Mouse (Mus musculus) midbrain, embryonic 11.5 days (tissue): ENCODE results near the gene Unk. TPM values are rescaled to one million over a fixed set of nuclear protein-coding genes. Genes with fewer than 3 reads are reported as not detected.

Source experiments
- ATAC-seq: fragments of 200-750 bp; cut with Nextera tagmentation; 2 replicates; pipeline ENCODE4 v1.8.0; 2017; ENCODE audit warnings: moderate TSS enrichment, moderate library complexity; ENCODE audit not compliant: low FRiP score
- DNase-seq: peaks from one replicate; pipeline ENCODE4 v3.0.0; 2015; ENCODE audit warnings: low spot score; ENCODE audit errors: missing footprints
- H3K27ac ChIP-seq: fragments of 300-500 bp; sonication (generic); 2 replicates; pipeline ENCODE4 v1.5.1; 2014; ENCODE audit warnings: low read depth, low read length
- H3K27me3 ChIP-seq: fragments of 300-500 bp; sonication (generic); 2 replicates; pipeline ENCODE4 v1.6.1; 2014; ENCODE audit warnings: mild to moderate bottlenecking, low read length, moderate library complexity, mixed read lengths; ENCODE audit not compliant: control insufficient read depth, insufficient read depth
- H3K36me3 ChIP-seq: fragments of 300-500 bp; sonication (generic); 2 replicates; pipeline ENCODE4 v1.6.1; 2014; ENCODE audit warnings: mild to moderate bottlenecking, low read length, moderate library complexity, mixed read lengths; ENCODE audit not compliant: control insufficient read depth, insufficient read depth
- H3K4me1 ChIP-seq: fragments of 300-500 bp; sonication (generic); 2 replicates; pipeline ENCODE4 v1.6.1; 2014; ENCODE audit warnings: low read length; ENCODE audit not compliant: control insufficient read depth, insufficient read depth
- H3K4me2 ChIP-seq: fragments of 300-500 bp; sonication (generic); 2 replicates; pipeline ENCODE4 v1.6.1; 2014; ENCODE audit warnings: mild to moderate bottlenecking, moderate library complexity
- H3K4me3 ChIP-seq: fragments of 300-500 bp; sonication (generic); 2 replicates; pipeline ENCODE4 v1.5.1; 2014; ENCODE audit warnings: low read depth, low read length
- H3K9ac ChIP-seq: fragments of 300-500 bp; sonication (generic); 2 replicates; pipeline ENCODE4 v1.6.1; 2014; ENCODE audit warnings: low read length
- H3K9me3 ChIP-seq: fragments of 300-500 bp; sonication (generic); 2 replicates; pipeline ENCODE4 v1.6.1; 2016; ENCODE audit warnings: low read length; ENCODE audit not compliant: control insufficient read depth
- WGBS: fragments of 180-500 bp; shearing (Covaris S2); extraction: QIAGEN DNeasy Blood & Tissue Kit; methylation state at CpG from one replicate; pipeline ENCODE4 v1.1.7; 2014; 5-methylcytosine and 5-hydroxymethylcytosine counted together
- polyA plus RNA-seq: library from polyadenylated mRNA; unstranded; fragments of >200 nt; fragmentation: Nextera tagmentation; extraction: Ambion mirVana; gene quantifications from 2 replicates; pipeline ENCODE4 v1.2.1, GENCODE M21; 2014

Unk gene
- polyA plus RNA-seq: 23.4 and 24.1 TPM in 2 replicates

DNA sequence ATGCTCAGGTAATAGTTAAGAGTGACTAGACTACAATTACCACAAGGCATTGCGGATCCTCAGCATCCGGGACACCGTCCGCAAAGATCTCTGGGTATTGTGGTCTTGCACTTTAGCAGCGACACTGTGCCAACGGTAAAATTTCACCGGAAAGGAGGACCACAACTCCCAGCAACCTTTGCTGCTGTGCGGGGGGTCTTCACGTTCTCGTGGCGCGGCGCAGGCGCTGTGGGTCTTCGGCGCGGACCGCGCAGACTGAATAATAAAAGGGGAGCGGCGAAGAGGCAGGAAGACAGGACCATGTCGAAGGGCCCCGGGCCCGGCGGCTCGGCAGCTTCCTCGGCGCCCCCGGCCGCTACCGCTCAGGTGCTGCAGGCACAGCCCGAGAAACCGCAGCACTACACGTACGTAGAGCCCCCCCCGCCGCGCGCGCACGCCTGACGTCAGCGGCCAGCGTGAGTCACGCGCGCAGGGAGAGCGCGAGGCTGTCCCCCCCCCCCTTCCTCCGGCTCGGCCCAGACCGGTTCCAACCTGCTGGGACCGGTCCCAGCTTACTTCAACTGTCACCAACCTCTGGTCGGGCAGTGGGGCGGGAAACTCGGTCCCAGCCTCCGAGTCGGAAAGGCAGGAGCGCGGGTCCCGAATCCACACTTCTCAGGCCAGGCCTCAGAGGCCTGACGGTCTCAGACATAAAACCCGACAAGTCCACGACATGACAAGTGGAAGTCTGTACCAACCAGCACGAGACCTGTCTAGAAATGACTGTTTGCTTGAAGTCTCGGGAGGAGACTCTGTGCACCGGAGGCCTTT lies at the start of gene Unk:
Gene Unk, plus strand, starts transcription at position 235 of the 810 bp plus-strand sequence.
- WGBS: under 1% methylated on average over 65 of the region's 67 CpGs
- ATAC-seq (peak; percentile 94), DNase-seq (peak; percentile 100)
- Histone ChIP-seq H3K9me3 (no peaks in the 10 kb centered on the region), H3K9ac (peak within 1 kb of the TSS; percentile 95), H3K27ac (peak within 1 kb of the TSS; percentile 95), H3K4me3 (peak within 1 kb of the TSS; percentile 79), H3K4me2 (peak within 1 kb of the TSS; percentile 97), H3K36me3 (0 out of 2 replicates have a peak, but pooled peaks cover 2% of the 10 kb centered on the region), H3K4me1 (peaks cover 8% of the 10 kb centered on the region), H3K27me3 (no peaks in the 10 kb centered on the region)

DNA sequence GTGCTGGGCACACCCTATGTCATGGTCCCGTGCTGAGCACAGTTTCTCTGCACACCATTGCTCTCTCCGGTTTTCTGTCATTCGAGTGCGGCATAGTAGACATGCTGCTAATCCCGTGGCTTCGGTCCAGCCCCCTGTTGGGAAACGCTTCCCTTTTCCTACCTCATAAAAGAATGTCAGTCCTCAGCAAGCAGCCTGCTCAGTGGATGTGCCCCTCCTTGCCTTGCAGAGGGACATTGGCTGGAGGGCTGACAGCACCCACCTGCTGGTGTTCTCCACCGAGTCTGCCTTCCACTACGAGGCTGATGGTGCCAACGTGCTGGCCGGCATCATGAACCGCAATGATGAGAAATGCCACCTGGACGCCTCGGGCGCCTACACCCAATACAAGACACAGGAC lies 47.6 kb upstream of the Unk start:
- H3K27me3 ChIP-seq: no peaks in the 10 kb centered on the region
- H3K4me2 ChIP-seq: no peak overlapping the region
- ATAC-seq (no peak), DNase-seq (no peak)
- no peak overlapping the region for H3K27ac ChIP-seq
- H3K4me1 ChIP-seq: no peaks in the 10 kb centered on the region
- H3K4me3 ChIP-seq: no peak overlapping the region
- no peaks in the 10 kb centered on the region for H3K36me3 ChIP-seq
- no peaks in the 10 kb centered on the region for H3K9me3 ChIP-seq
- no peak overlapping the region for H3K9ac ChIP-seq
- 90% methylated on average over 15 of the region's 15 CpGs for WGBS

GRCm38 (mm10) chr11:115983291-115983690 lies 46.8 kb upstream of the Unk start:
- no peaks in the 10 kb centered on the region for H3K9me3 ChIP-seq
- no peak overlapping the region for H3K4me3 ChIP-seq
- no peaks in the 10 kb centered on the region for H3K4me1 ChIP-seq
- H3K36me3 ChIP-seq: no peaks in the 10 kb centered on the region
- no peaks in the 10 kb centered on the region for H3K27me3 ChIP-seq
- no peak overlapping the region for H3K4me2 ChIP-seq
- H3K9ac ChIP-seq: no peak overlapping the region
- no peak overlapping the region for H3K27ac ChIP-seq
- WGBS: 89% methylated on average over 8 of the region's 8 CpGs
- DNase-seq (no peak), ATAC-seq (no peak)

DNA sequence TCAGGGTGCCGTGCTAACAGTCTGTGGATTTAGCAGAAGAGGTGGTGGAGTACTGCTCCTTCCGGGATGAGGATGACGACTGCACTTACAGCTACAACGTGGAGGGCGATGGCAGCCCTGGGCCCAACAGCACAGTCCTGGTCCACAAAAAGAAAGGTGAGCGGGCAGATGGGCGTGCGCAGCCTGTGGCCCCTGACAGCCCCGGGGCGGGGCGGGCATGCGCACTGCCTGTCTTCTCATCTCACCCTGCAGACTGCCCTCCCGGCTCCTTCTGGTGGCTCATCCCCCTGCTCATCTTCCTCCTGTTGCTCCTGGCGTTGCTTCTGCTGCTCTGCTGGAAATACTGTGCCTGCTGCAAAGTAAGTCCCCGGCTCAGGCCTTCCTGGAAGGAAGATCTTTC lies 40.4 kb upstream of the Unk start:
- H3K4me3 ChIP-seq: no peak overlapping the region
- 30% methylated on average over 15 of the region's 15 CpGs for WGBS
- H3K4me2 ChIP-seq: 0 out of 2 replicates have a peak overlapping the region, but pooled peaks have one; percentile 6
- H3K9ac ChIP-seq: no peak overlapping the region
- no peak overlapping the region for H3K27ac ChIP-seq
- no peaks in the 10 kb centered on the region for H3K27me3 ChIP-seq
- H3K4me1 ChIP-seq: no peaks in the 10 kb centered on the region
- ATAC-seq (no peak), DNase-seq (no peak)
- no peaks in the 10 kb centered on the region for H3K36me3 ChIP-seq
- no peaks in the 10 kb centered on the region for H3K9me3 ChIP-seq

DNA sequence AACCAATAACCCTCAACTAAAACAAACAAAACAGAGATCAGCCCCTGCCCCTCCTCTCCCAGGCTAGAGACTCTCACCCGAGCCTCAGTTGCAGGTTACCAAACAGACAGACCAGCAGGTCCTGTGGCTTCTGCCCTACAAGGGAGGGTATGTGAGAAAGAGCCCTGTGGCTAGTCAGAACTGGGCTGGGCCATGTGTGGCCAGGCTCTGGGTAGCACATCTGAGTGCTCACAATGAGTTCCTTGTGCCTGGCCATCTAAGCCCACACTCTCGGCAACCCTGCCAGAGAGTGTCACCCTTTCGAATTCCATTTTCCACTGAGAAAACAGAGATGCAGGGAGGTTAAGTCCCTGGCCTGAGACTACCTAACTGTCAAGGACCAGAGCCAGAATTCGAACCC lies 38.0 kb upstream of the Unk start:
- 68% methylated on average over 4 of the region's 4 CpGs for WGBS
- ATAC-seq (no peak), DNase-seq (no peak)
- H3K27me3 ChIP-seq: no peaks in the 10 kb centered on the region
- no peak overlapping the region for H3K4me2 ChIP-seq
- H3K4me1 ChIP-seq: no peaks in the 10 kb centered on the region
- H3K4me3 ChIP-seq: no peak overlapping the region
- H3K9me3 ChIP-seq: no peaks in the 10 kb centered on the region
- H3K9ac ChIP-seq: no peak overlapping the region
- H3K27ac ChIP-seq: no peak overlapping the region
- no peaks in the 10 kb centered on the region for H3K36me3 ChIP-seq

- Histone ChIP-seq H3K36me3 (no peaks in the 10 kb centered on the region), H3K4me2 (no peak overlapping the region), H3K27ac (no peak overlapping the region), H3K9me3 (no peaks in the 10 kb centered on the region), H3K4me1 (no peaks in the 10 kb centered on the region; the same call in 1 of the 2 replicates), H3K4me3 (no peak overlapping the region), H3K27me3 (no peaks in the 10 kb centered on the region), H3K9ac (no peak overlapping the region)
- no peak for DNase-seq
- no peak for ATAC-seq
- 95% methylated on average over 3 of the region's 3 CpGs for WGBS
Observed at GRCm38 (mm10) chr11:115995256-115995655, 34.9 kb upstream of the Unk start.

GRCm38 (mm10) chr11:115997047-115997446 lies 33.1 kb upstream of the Unk start:
- no peak for DNase-seq
- Histone ChIP-seq H3K27me3 (no peaks in the 10 kb centered on the region), H3K4me2 (no peak overlapping the region), H3K9ac (no peak overlapping the region), H3K4me1 (no peaks in the 10 kb centered on the region; the same call in 1 of the 2 replicates), H3K27ac (no peak overlapping the region), H3K4me3 (no peak overlapping the region), H3K9me3 (no peaks in the 10 kb centered on the region), H3K36me3 (no peaks in the 10 kb centered on the region)
- no peak for ATAC-seq
- 74% methylated on average over 4 of the region's 4 CpGs for WGBS

GRCm38 (mm10) chr11:115997662-115998061 lies 32.5 kb upstream of the Unk start:
- Histone ChIP-seq H3K36me3 (no peaks in the 10 kb centered on the region), H3K9ac (no peak overlapping the region), H3K27ac (no peak overlapping the region), H3K27me3 (no peaks in the 10 kb centered on the region), H3K4me3 (no peak overlapping the region), H3K9me3 (no peaks in the 10 kb centered on the region), H3K4me1 (no peaks in the 10 kb centered on the region; the same call in 1 of the 2 replicates), H3K4me2 (no peak overlapping the region)
- ATAC-seq (no peak), DNase-seq (peak; percentile 49)
- WGBS: 68% methylated on average over 5 of the region's 5 CpGs

- no peaks in the 10 kb centered on the region for H3K9me3 ChIP-seq
- no peak for DNase-seq
- H3K36me3 ChIP-seq: no peaks in the 10 kb centered on the region
- no peaks in the 10 kb centered on the region for H3K27me3 ChIP-seq
- WGBS: 80% methylated on average over 7 of the region's 7 CpGs
- H3K27ac ChIP-seq: no peak overlapping the region
- no peak for ATAC-seq
- no peak overlapping the region for H3K9ac ChIP-seq
- no peak overlapping the region for H3K4me2 ChIP-seq
- H3K4me3 ChIP-seq: no peak overlapping the region
- H3K4me1 ChIP-seq: no peaks in the 10 kb centered on the region; the same call in 1 of the 2 replicates
Observed at GRCm38 (mm10) chr11:115999027-115999426, 31.1 kb upstream of the Unk start.
